Mouse (Mus musculus): ENCODE data around the gene Fggy. TPM values are rescaled to one million over a fixed set of nuclear protein-coding genes. Genes with fewer than 3 reads are reported as not detected.

Gene Fggy
- polyA plus RNA-seq, 1 experiment from 2014 or later = 6.3 TPM

DNA sequence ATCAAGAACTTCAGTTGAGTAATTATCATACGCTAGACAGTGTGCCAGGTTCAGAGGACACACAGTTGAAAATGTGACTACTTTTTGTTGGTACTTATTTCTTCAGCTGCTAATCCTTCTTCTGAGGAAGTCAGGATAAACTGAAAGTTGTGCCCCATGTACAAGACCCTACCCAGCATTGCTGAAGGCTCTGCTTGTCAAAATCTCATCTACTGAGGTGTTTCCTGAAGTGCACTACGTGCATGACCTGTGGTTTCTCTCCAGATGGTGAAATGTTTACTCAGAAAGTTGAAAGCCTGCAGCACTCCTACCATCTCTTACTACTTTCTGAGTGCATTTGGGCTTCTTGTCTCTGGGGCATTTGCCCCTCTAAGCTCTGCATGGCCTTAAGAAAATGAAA, 208.1 kb downstream of the Fggy start:
- no peak overlapping the region for H3K4me2 ChIP-seq (ENCODE audit: low read length)
- ATAC-seq = no peak
- H3K27ac ChIP-seq (ENCODE audit: low read depth, low read length) = no peak overlapping the region
- no peak overlapping the region for H3K4me3 ChIP-seq (ENCODE audit: low read depth, low read length)
- no peak for DNase-seq (ENCODE audit: low spot score)
- H3K4me1 ChIP-seq (ENCODE audit: control insufficient read depth, insufficient read depth, low read length) = no peaks in the 10 kb centered on the region
- no peak overlapping the region for H3K9ac ChIP-seq (ENCODE audit: low read length)
- no peaks in the 10 kb centered on the region for H3K9me3 ChIP-seq (replicated peaks; ENCODE audit: control insufficient read depth, low read length)
- WGBS = 86% methylated on average over 2 of the region's 2 CpGs
- H3K27me3 ChIP-seq (replicated peaks; ENCODE audit: control insufficient read depth, insufficient read depth, low read length) = no peaks in the 10 kb centered on the region
- H3K36me3 ChIP-seq (ENCODE audit: control insufficient read depth, insufficient read depth, low read length) = no peaks in the 10 kb centered on the region

DNA sequence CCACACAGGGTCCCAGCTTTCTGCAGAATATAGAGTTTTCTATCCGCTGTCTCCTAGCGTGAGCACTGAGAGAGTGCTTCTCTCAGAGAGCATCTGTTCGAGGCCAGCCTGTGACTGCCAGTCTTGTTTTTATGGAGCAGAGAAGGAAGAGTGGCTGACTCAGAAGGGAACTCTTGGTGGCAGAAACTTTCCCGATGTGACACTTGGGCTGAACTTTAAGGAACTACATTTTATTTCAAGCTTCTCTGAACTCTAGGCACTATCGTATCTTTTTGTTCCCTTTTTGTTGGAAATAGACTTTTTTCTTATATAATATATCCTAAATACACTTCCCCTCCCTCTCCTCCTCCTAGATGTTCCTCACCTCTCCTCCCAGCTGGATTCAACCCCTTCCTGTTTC, 213.2 kb downstream of the Fggy start:
- Histone ChIP-seq H3K9ac (ENCODE audit: low read length) (no peak overlapping the region), H3K27me3 (replicated peaks; ENCODE audit: control insufficient read depth, insufficient read depth, low read length) (no peaks in the 10 kb centered on the region), H3K4me1 (ENCODE audit: control insufficient read depth, insufficient read depth, low read length) (no peaks in the 10 kb centered on the region), H3K9me3 (replicated peaks; ENCODE audit: control insufficient read depth, low read length) (no peaks in the 10 kb centered on the region), H3K4me3 (ENCODE audit: low read depth, low read length) (no peak overlapping the region), H3K4me2 (ENCODE audit: low read length) (no peak overlapping the region), H3K36me3 (ENCODE audit: control insufficient read depth, insufficient read depth, low read length) (no peaks in the 10 kb centered on the region), H3K27ac (ENCODE audit: low read depth, low read length) (no peak overlapping the region)
- WGBS = 93% methylated on average over 5 of the region's 5 CpGs
- ATAC-seq (no peak), DNase-seq (ENCODE audit: low spot score) (no peak)

GRCm38 (mm10) chr4:95771542-95771941, 214.2 kb downstream of the Fggy start:
- H3K4me1 ChIP-seq (ENCODE audit: control insufficient read depth, insufficient read depth, low read length) = no peaks in the 10 kb centered on the region
- H3K27ac ChIP-seq (ENCODE audit: low read depth, low read length) = no peak overlapping the region
- no peak for DNase-seq (ENCODE audit: low spot score)
- H3K9me3 ChIP-seq (replicated peaks; ENCODE audit: control insufficient read depth, low read length) = no peaks in the 10 kb centered on the region
- H3K27me3 ChIP-seq (replicated peaks; ENCODE audit: control insufficient read depth, insufficient read depth, low read length) = no peaks in the 10 kb centered on the region
- WGBS = 93% methylated on average over 3 of the region's 3 CpGs
- no peaks in the 10 kb centered on the region for H3K36me3 ChIP-seq (ENCODE audit: control insufficient read depth, insufficient read depth, low read length)
- no peak overlapping the region for H3K9ac ChIP-seq (ENCODE audit: low read length)
- no peak overlapping the region for H3K4me2 ChIP-seq (ENCODE audit: low read length)
- no peak for ATAC-seq
- no peak overlapping the region for H3K4me3 ChIP-seq (ENCODE audit: low read depth, low read length)

DNA sequence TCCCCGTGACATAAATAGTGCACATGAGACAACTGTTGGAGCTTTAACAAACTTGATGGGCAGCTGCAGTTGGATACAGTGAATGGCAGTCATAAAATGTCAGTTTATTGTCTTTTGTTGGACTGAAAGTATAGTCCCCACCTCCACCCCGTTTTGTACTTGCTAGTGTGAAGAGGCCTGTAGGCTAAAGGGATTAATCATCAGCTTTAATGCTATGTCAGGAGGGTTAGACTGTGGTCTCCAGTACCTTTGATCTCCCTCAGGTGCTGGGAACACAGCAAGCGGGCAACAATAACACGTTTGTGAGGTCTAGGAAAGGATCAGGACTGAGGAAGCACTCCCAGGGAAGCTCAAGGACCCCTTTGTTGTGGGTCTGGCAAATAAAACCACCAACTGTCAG, 214.6 kb downstream of the Fggy start:
- Histone ChIP-seq H3K27me3 (replicated peaks; ENCODE audit: control insufficient read depth, insufficient read depth, low read length) (no peaks in the 10 kb centered on the region), H3K4me3 (ENCODE audit: low read depth, low read length) (no peak overlapping the region), H3K36me3 (ENCODE audit: control insufficient read depth, insufficient read depth, low read length) (no peaks in the 10 kb centered on the region), H3K27ac (ENCODE audit: low read depth, low read length) (no peak overlapping the region), H3K4me1 (ENCODE audit: control insufficient read depth, insufficient read depth, low read length) (no peaks in the 10 kb centered on the region), H3K4me2 (ENCODE audit: low read length) (no peak overlapping the region), H3K9me3 (replicated peaks; ENCODE audit: control insufficient read depth, low read length) (no peaks in the 10 kb centered on the region), H3K9ac (ENCODE audit: low read length) (no peak overlapping the region)
- DNase-seq (ENCODE audit: low spot score) (no peak), ATAC-seq (no peak)
- 30% methylated on average over 4 of the region's 4 CpGs for WGBS

- no peak for DNase-seq (ENCODE audit: low spot score)
Measured at GRCm38 (mm10) chr4:95772663-95773062, 215.4 kb downstream of the Fggy start.

GRCm38 (mm10) chr4:95775574-95775973, 218.3 kb downstream of the Fggy start:
- no peaks in the 10 kb centered on the region for H3K9me3 ChIP-seq (replicated peaks; ENCODE audit: control insufficient read depth, low read length)
- no peak overlapping the region for H3K4me3 ChIP-seq (ENCODE audit: low read depth, low read length)
- no peak for ATAC-seq
- DNase-seq (ENCODE audit: low spot score) = no peak
- H3K4me2 ChIP-seq (ENCODE audit: low read length) = no peak overlapping the region
- no peaks in the 10 kb centered on the region for H3K4me1 ChIP-seq (ENCODE audit: control insufficient read depth, insufficient read depth, low read length)
- no peaks in the 10 kb centered on the region for H3K36me3 ChIP-seq (ENCODE audit: control insufficient read depth, insufficient read depth, low read length)
- no peak overlapping the region for H3K27ac ChIP-seq (ENCODE audit: low read depth, low read length)
- WGBS = 71% methylated on average over 3 of the region's 3 CpGs
- no peak overlapping the region for H3K9ac ChIP-seq (ENCODE audit: low read length)
- no peaks in the 10 kb centered on the region for H3K27me3 ChIP-seq (replicated peaks; ENCODE audit: control insufficient read depth, insufficient read depth, low read length)

More at GRCm38 (mm10) chr4:95772663-95773062, 215.4 kb downstream of the Fggy start:
- no peak for ATAC-seq
- Histone ChIP-seq H3K27ac (ENCODE audit: low read depth, low read length) (no peak overlapping the region), H3K36me3 (ENCODE audit: control insufficient read depth, insufficient read depth, low read length) (no peaks in the 10 kb centered on the region), H3K4me1 (ENCODE audit: control insufficient read depth, insufficient read depth, low read length) (no peaks in the 10 kb centered on the region), H3K9ac (ENCODE audit: low read length) (no peak overlapping the region), H3K4me3 (ENCODE audit: low read depth, low read length) (no peak overlapping the region), H3K4me2 (ENCODE audit: low read length) (no peak overlapping the region), H3K27me3 (replicated peaks; ENCODE audit: control insufficient read depth, insufficient read depth, low read length) (no peaks in the 10 kb centered on the region), H3K9me3 (replicated peaks; ENCODE audit: control insufficient read depth, low read length) (no peaks in the 10 kb centered on the region)
- 24% methylated on average over 3 of the region's 3 CpGs for WGBS

GRCm38 (mm10) chr4:95777839-95778238, 220.5 kb downstream of the Fggy start:
- no peak overlapping the region for H3K4me3 ChIP-seq (ENCODE audit: low read depth, low read length)
- WGBS = 90% methylated on average over 2 of the region's 2 CpGs
- H3K9me3 ChIP-seq (replicated peaks; ENCODE audit: control insufficient read depth, low read length) = no peaks in the 10 kb centered on the region
- H3K36me3 ChIP-seq (ENCODE audit: control insufficient read depth, insufficient read depth, low read length) = no peaks in the 10 kb centered on the region
- H3K27ac ChIP-seq (ENCODE audit: low read depth, low read length) = no peak overlapping the region
- no peaks in the 10 kb centered on the region for H3K27me3 ChIP-seq (replicated peaks; ENCODE audit: control insufficient read depth, insufficient read depth, low read length)
- no peak overlapping the region for H3K9ac ChIP-seq (ENCODE audit: low read length)
- ATAC-seq = no peak
- no peak for DNase-seq (ENCODE audit: low spot score)
- H3K4me1 ChIP-seq (ENCODE audit: control insufficient read depth, insufficient read depth, low read length) = no peaks in the 10 kb centered on the region
- H3K4me2 ChIP-seq (ENCODE audit: low read length) = no peak overlapping the region

DNA sequence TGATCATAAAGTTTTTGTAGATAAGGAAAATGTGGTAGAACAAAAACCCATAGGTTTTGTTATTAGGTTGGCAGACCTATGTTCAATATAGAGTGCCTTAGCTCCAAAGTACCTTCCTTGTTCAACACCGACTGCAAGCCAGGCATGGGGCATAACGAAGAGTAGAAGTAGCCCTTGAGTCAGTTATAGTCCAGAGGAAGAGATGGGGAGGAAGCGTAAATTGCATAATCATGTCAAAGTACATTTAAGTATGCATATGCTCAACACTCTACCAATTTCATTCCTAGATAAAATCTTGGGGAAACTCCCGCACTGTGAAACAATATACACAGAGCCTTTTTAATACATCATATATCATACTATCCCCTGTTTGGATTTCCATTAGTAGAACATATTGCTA, 221.2 kb downstream of the Fggy start:
- no peaks in the 10 kb centered on the region for H3K27me3 ChIP-seq (replicated peaks; ENCODE audit: control insufficient read depth, insufficient read depth, low read length)
- H3K4me3 ChIP-seq (ENCODE audit: low read depth, low read length) = no peak overlapping the region
- ATAC-seq = no peak
- no peaks in the 10 kb centered on the region for H3K4me1 ChIP-seq (ENCODE audit: control insufficient read depth, insufficient read depth, low read length)
- no peak overlapping the region for H3K9ac ChIP-seq (ENCODE audit: low read length)
- no peaks in the 10 kb centered on the region for H3K36me3 ChIP-seq (ENCODE audit: control insufficient read depth, insufficient read depth, low read length)
- no peak overlapping the region for H3K4me2 ChIP-seq (ENCODE audit: low read length)
- 97% methylated on average over 4 of the region's 4 CpGs for WGBS
- no peak for DNase-seq (ENCODE audit: low spot score)
- no peaks in the 10 kb centered on the region for H3K9me3 ChIP-seq (replicated peaks; ENCODE audit: control insufficient read depth, low read length)
- H3K27ac ChIP-seq (ENCODE audit: low read depth, low read length) = no peak overlapping the region

DNA sequence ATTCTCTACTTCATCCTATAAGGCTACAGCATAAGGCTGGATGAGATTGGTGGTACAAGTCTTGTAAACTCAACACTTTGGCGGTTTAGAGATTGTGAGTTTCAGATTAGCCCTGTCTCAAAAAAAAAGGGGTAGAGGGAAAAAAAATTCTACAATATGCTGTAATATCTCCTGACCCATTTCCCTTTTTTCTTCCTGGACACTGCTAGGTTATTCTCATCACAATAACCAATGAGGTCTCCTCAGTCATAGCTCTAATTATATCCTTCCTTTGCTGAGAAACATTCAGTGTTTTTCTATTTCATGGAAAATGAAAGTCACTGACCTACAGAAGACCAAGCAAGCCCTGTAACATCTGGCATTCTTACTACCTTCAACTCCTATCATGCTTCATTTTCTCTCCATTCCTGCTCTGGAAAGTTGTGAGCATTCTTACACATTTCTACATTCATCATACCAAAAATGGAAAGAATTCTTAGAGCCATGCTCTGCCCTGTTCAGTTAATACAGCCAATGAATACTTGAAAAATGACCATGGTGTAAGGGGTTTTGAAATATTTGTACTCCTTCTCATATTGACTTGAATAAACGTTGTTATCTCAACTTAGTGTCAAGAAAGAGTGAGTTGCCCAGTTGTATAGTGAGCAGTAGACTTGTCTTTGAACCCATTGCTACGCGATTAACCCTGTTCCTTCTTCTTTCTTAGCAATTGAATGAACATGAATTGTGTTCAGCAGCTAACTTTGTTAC, 227.0 kb downstream of the Fggy start:
- no peak overlapping the region for H3K4me2 ChIP-seq (ENCODE audit: low read length)
- H3K36me3 ChIP-seq (ENCODE audit: control insufficient read depth, insufficient read depth, low read length) = no peaks in the 10 kb centered on the region
- no peaks in the 10 kb centered on the region for H3K27me3 ChIP-seq (replicated peaks; ENCODE audit: control insufficient read depth, insufficient read depth, low read length)
- no peaks in the 10 kb centered on the region for H3K9me3 ChIP-seq (replicated peaks; ENCODE audit: control insufficient read depth, low read length)
- ATAC-seq = no peak
- DNase-seq (ENCODE audit: low spot score) = no peak
- no peak overlapping the region for H3K4me3 ChIP-seq (ENCODE audit: low read depth, low read length)
- no peaks in the 10 kb centered on the region; the same call in 1 of the 2 replicates for H3K4me1 ChIP-seq (ENCODE audit: control insufficient read depth, insufficient read depth, low read length)
- no peak overlapping the region for H3K9ac ChIP-seq (ENCODE audit: low read length)
- 90% methylated on average over 4 of the region's 4 CpGs for WGBS
- H3K27ac ChIP-seq (ENCODE audit: low read depth, low read length) = no peak overlapping the region

Measured in forebrain, embryonic 14.5 days (tissue).